In genomic region chr12:71922827-71923381, GRCm38 (mm10) we compare ENCODE assay signal across 19 mouse cellular contexts.
DNase-seq lines count a peak whose midpoint lies in the region; ATAC-seq and TF ChIP-seq lines count a peak whose summit lies in the region.
"Had no signal": no experiment of that assay in that cellular context is flagged by ENCODE, and none has a peak within 500 bp of the region (broad histone marks: within the 10 kb centered on the region; RNA-seq: fewer than 3 reads in every experiment).

No protein-coding gene starts in this region.

- no peak for TF ChIP-seq CTCF in lung, embryonic 14.5 days (IDR thresholded peaks at IDR 0.05; ENCODE audit: low read depth)
- TF ChIP-seq CTCF in lung, postnatal 0 days (IDR thresholded peaks at IDR 0.05): no peak

- no peaks in the 10 kb centered on the region for H3K4me1 ChIP-seq in embryonic facial prominence, embryonic 11.5 days (ENCODE audit: control insufficient read depth, insufficient read depth, low read length)
- peaks cover 47% of the 10 kb centered on the region for H3K4me1 ChIP-seq in embryonic facial prominence, embryonic 10.5 days
- peaks cover 14% of the 10 kb centered on the region for H3K4me1 ChIP-seq in lung, embryonic 14.5 days (ENCODE audit: insufficient read depth)
- peaks cover 20% of the 10 kb centered on the region; the same call in 1 of the 2 replicates for H3K4me1 ChIP-seq in lung, postnatal 0 days (ENCODE audit: insufficient read depth, low read depth, low read length)
- peaks cover 70% of the 10 kb centered on the region for H3K4me1 ChIP-seq in hindbrain, embryonic 13.5 days (replicated peaks)
- H3K4me1 ChIP-seq in midbrain, embryonic 15.5 days: peaks cover 39% of the 10 kb centered on the region

- no peak overlapping the region for H3K4me2 ChIP-seq in embryonic facial prominence, embryonic 11.5 days (ENCODE audit: low read depth, low read length)
- H3K4me2 ChIP-seq in lung, embryonic 14.5 days: no peak overlapping the region
- H3K4me2 ChIP-seq in lung, postnatal 0 days (replicated peaks; ENCODE audit: low read depth, low read length): no peak overlapping the region
- H3K4me2 ChIP-seq in hindbrain, embryonic 13.5 days: no peak overlapping the region
- no peak overlapping the region for H3K4me2 ChIP-seq in midbrain, embryonic 15.5 days
- H3K4me2 ChIP-seq: embryonic facial prominence, embryonic 15.5 days; heart, embryonic 11.5 days had no signal

- 77% methylated on average over 5 of the region's 5 CpGs for WGBS in embryonic facial prominence, embryonic 11.5 days
- 80% methylated on average over 5 of the region's 5 CpGs for WGBS in embryonic facial prominence, embryonic 10.5 days
- WGBS in lung, embryonic 14.5 days: 72% methylated on average over 5 of the region's 5 CpGs
- WGBS in lung, postnatal 0 days: 82% methylated on average over 5 of the region's 5 CpGs
- 40% methylated on average over 5 of the region's 5 CpGs for WGBS in hindbrain, embryonic 13.5 days
- 30% methylated on average over 5 of the region's 5 CpGs for WGBS in midbrain, embryonic 15.5 days

- H3K9me3 ChIP-seq in embryonic facial prominence, embryonic 11.5 days (replicated peaks; ENCODE audit: control insufficient read depth, low read length): no peaks in the 10 kb centered on the region
- H3K9me3 ChIP-seq in embryonic facial prominence, embryonic 10.5 days: no peaks in the 10 kb centered on the region
- H3K9me3 ChIP-seq in lung, embryonic 14.5 days (ENCODE audit: low read depth, low read length): no peaks in the 10 kb centered on the region
- H3K9me3 ChIP-seq in lung, postnatal 0 days (ENCODE audit: low read length): no peaks in the 10 kb centered on the region
- no peaks in the 10 kb centered on the region for H3K9me3 ChIP-seq in hindbrain, embryonic 13.5 days
- no peaks in the 10 kb centered on the region for H3K9me3 ChIP-seq in midbrain, embryonic 15.5 days
- H3K9me3 ChIP-seq: embryonic facial prominence, embryonic 15.5 days had no signal

- H3K9ac ChIP-seq in embryonic facial prominence, embryonic 11.5 days (replicated peaks; ENCODE audit: low read length): no peak overlapping the region
- H3K9ac ChIP-seq in lung, embryonic 14.5 days: no peak overlapping the region
- no peak overlapping the region for H3K9ac ChIP-seq in lung, postnatal 0 days (replicated peaks; ENCODE audit: low read depth)
- no peak overlapping the region for H3K9ac ChIP-seq in hindbrain, embryonic 13.5 days
- no peak overlapping the region for H3K9ac ChIP-seq in midbrain, embryonic 15.5 days
- H3K9ac ChIP-seq: embryonic facial prominence, embryonic 15.5 days; liver, embryonic 14.5 days had no signal

- no peak for TF ChIP-seq EP300 in lung, postnatal 0 days (IDR thresholded peaks at IDR 0.05)

- no peaks in the 10 kb centered on the region for H3K36me3 ChIP-seq in embryonic facial prominence, embryonic 11.5 days (replicated peaks; ENCODE audit: control insufficient read depth, insufficient read depth, low read depth, low read length)
- H3K36me3 ChIP-seq in embryonic facial prominence, embryonic 10.5 days (replicated peaks): peaks cover 1% of the 10 kb centered on the region; the same call in 1 of the 2 replicates
- H3K36me3 ChIP-seq in lung, embryonic 14.5 days (ENCODE audit: insufficient read depth): 0 out of 2 replicates have a peak, but pooled peaks cover 5% of the 10 kb centered on the region
- H3K36me3 ChIP-seq in lung, postnatal 0 days (ENCODE audit: insufficient read depth, low read length): peaks cover 4% of the 10 kb centered on the region; the same call in 1 of the 2 replicates
- H3K36me3 ChIP-seq in hindbrain, embryonic 13.5 days: no peaks in the 10 kb centered on the region
- no peaks in the 10 kb centered on the region for H3K36me3 ChIP-seq in midbrain, embryonic 15.5 days (replicated peaks)
- H3K36me3 ChIP-seq: embryonic facial prominence, embryonic 15.5 days had no signal

- no peaks in the 10 kb centered on the region for H3K27me3 ChIP-seq in embryonic facial prominence, embryonic 11.5 days (ENCODE audit: control insufficient read depth, insufficient read depth, low read length)
- H3K27me3 ChIP-seq in embryonic facial prominence, embryonic 10.5 days (replicated peaks; ENCODE audit: low read depth, poor library complexity, severe bottlenecking): no peaks in the 10 kb centered on the region
- no peaks in the 10 kb centered on the region for H3K27me3 ChIP-seq in lung, embryonic 14.5 days (ENCODE audit: insufficient read depth, low read length)
- H3K27me3 ChIP-seq in lung, postnatal 0 days (replicated peaks; ENCODE audit: insufficient read depth, low read length): no peaks in the 10 kb centered on the region
- H3K27me3 ChIP-seq in hindbrain, embryonic 13.5 days: no peaks in the 10 kb centered on the region
- no peaks in the 10 kb centered on the region for H3K27me3 ChIP-seq in midbrain, embryonic 15.5 days (replicated peaks)
- H3K27me3 ChIP-seq: embryonic facial prominence, embryonic 15.5 days had no signal

- no peak overlapping the region for H3K27ac ChIP-seq in embryonic facial prominence, embryonic 11.5 days (replicated peaks; ENCODE audit: low read depth, low read length)
- no peak overlapping the region for H3K27ac ChIP-seq in embryonic facial prominence, embryonic 10.5 days (replicated peaks)
- no peak overlapping the region for H3K27ac ChIP-seq in lung, embryonic 14.5 days (ENCODE audit: low read depth)
- H3K27ac ChIP-seq in lung, postnatal 0 days (ENCODE audit: low read length): no peak overlapping the region
- H3K27ac ChIP-seq in hindbrain, embryonic 13.5 days: peak overlapping the region; percentile 44
- peak overlapping the region; percentile 42; the same call in 1 of the 2 replicates for H3K27ac ChIP-seq in midbrain, embryonic 15.5 days
- H3K27ac ChIP-seq: embryonic facial prominence, embryonic 15.5 days; left cerebral cortex, adult 2 months; liver, embryonic 14.5 days had no signal

- no peak overlapping the region for H3K4me3 ChIP-seq in embryonic facial prominence, embryonic 11.5 days (ENCODE audit: low read depth, low read length)
- H3K4me3 ChIP-seq in embryonic facial prominence, embryonic 10.5 days: no peak overlapping the region
- H3K4me3 ChIP-seq in lung, embryonic 14.5 days (ENCODE audit: low read depth, low read length): no peak overlapping the region
- H3K4me3 ChIP-seq in lung, postnatal 0 days (ENCODE audit: low read depth, low read length): no peak overlapping the region
- no peak overlapping the region for H3K4me3 ChIP-seq in hindbrain, embryonic 13.5 days
- H3K4me3 ChIP-seq in midbrain, embryonic 15.5 days: no peak overlapping the region
- H3K4me3 ChIP-seq: embryonic facial prominence, embryonic 15.5 days; left cerebral cortex, adult 2 months had no signal

- peak; percentile 19 for DNase-seq in embryonic facial prominence, embryonic 11.5 days (ENCODE audit: low spot score)
- no peak for DNase-seq in embryonic facial prominence, embryonic 10.5 days (ENCODE audit: low spot score)
- peak; percentile 55 for DNase-seq in lung, embryonic 14.5 days
- DNase-seq in lung, postnatal 0 days (ENCODE audit: low spot score): no peak
- no peak for DNase-seq in spleen, postnatal 36 days (ENCODE audit: low spot score in 2 of 2)
- DNase-seq in urinary bladder, adult 18-20 months (ENCODE audit: low spot score in 2 of 2): no peak
- DNase-seq: adrenal gland, postnatal 25 days; cerebellum, postnatal 14 days; gastrocnemius, postnatal 14 days; lung, postnatal 4 days; spleen, adult 18-20 months; thymus, postnatal 4 days had no signal

- ATAC-seq in embryonic facial prominence, embryonic 11.5 days (replicated peaks; ENCODE audit: insufficient number of reproducible peaks, low FRiP score, low TSS enrichment, low read depth): no peak
- ATAC-seq in lung, embryonic 14.5 days (ENCODE audit: insufficient read depth): peak; percentile 48; the same call in 1 of the 2 replicates
- ATAC-seq in lung, postnatal 0 days: no peak
- no peak for ATAC-seq in hindbrain, embryonic 13.5 days (ENCODE audit: low FRiP score)
- peak; percentile 57 for ATAC-seq in midbrain, embryonic 15.5 days (replicated peaks)
- ATAC-seq: inflammation-experienced regulatory T-cells, adult 6 months had no signal

Comparison
In these comparisons a context has a peak if more than half of its experiments do, and no peak if none do; other contexts are left out.
1. ATAC-seq: peak in lung, embryonic 14.5 days (single experiment) and midbrain, embryonic 15.5 days (single experiment); none in embryonic facial prominence, embryonic 11.5 days (single experiment), lung, postnatal 0 days (single experiment) and hindbrain, embryonic 13.5 days (single experiment).
2. DNase-seq: peak in embryonic facial prominence, embryonic 11.5 days (single experiment) and lung, embryonic 14.5 days (single experiment); none in embryonic facial prominence, embryonic 10.5 days (single experiment), lung, postnatal 0 days (single experiment), spleen, postnatal 36 days (0 of 2) and urinary bladder, adult 18-20 months (0 of 2).
3. H3K27ac ChIP-seq: peak in hindbrain, embryonic 13.5 days (single experiment) and midbrain, embryonic 15.5 days (single experiment); none in embryonic facial prominence, embryonic 11.5 days (single experiment), embryonic facial prominence, embryonic 10.5 days (single experiment), lung, embryonic 14.5 days (single experiment) and lung, postnatal 0 days (single experiment).